ENCODE assay signal across 10 mouse cellular contexts in genomic region chr4:48542351-48542750, GRCm38 (mm10). TPM values are rescaled to one million over a fixed set of nuclear protein-coding genes. Genes with fewer than 3 reads are reported as not detected.
DNase-seq lines count a peak whose midpoint lies in the region; ATAC-seq and TF ChIP-seq lines count a peak whose summit lies in the region.
"Had no signal": no experiment of that assay in that cellular context is flagged by ENCODE, and none has a peak within 500 bp of the region (broad histone marks: within the 10 kb centered on the region; RNA-seq: fewer than 3 reads in every experiment).

No protein-coding gene starts in this region.

- peak; percentile 24 for DNase-seq in embryo, embryonic 10.5 days (ENCODE audit: low spot score)
- DNase-seq in embryo, embryonic 9.5 days (ENCODE audit: extremely low spot score) = no peak
- DNase-seq in midbrain, embryonic 10.5 days (ENCODE audit: low spot score) = no peak
- DNase-seq in spleen, postnatal 10 days (ENCODE audit: low spot score in 2 of 2) = no peak
- no peak for DNase-seq in frontal cortex, postnatal 25 days (ENCODE audit: low spot score in 2 of 2)
- DNase-seq: cerebellum, adult 11-12 months; lung, postnatal 4 days had no signal

- H3K79me3 ChIP-seq in C2C12 (ENCODE audit: low read depth) = peaks cover 61% of the 10 kb centered on the region

- TF ChIP-seq CTCF in C2C12 (IDR thresholded peaks at IDR 0.05; ENCODE audit: control insufficient read depth, insufficient read depth, insufficient read length) = no peak

- peaks cover 77% of the 10 kb centered on the region for H3K79me2 ChIP-seq in C2C12 (ENCODE audit: control insufficient read depth, insufficient read depth)

- H3K27ac ChIP-seq in forebrain, embryonic 15.5 days (replicated peaks) = no peak overlapping the region
- H3K27ac ChIP-seq in midbrain, embryonic 10.5 days (replicated peaks) = peak overlapping the region; percentile 99; the same call in 1 of the 2 replicates

- no peak for ATAC-seq in forebrain, embryonic 15.5 days (replicated peaks)
- no peak for ATAC-seq in cerebellum, adult (ENCODE audit: insufficient number of reproducible peaks, low FRiP score, low TSS enrichment)

- 38% methylated on average over 5 of the region's 5 CpGs for WGBS in forebrain, embryonic 15.5 days
- 52% methylated on average over 5 of the region's 5 CpGs for WGBS in midbrain, embryonic 10.5 days

- H3K9ac ChIP-seq in forebrain, embryonic 15.5 days (replicated peaks) = 0 out of 2 replicates have a peak overlapping the region, but pooled peaks have one; percentile 16

- H3K27me3 ChIP-seq in C2C12 (ENCODE audit: control insufficient read depth, insufficient read depth, insufficient read length) = no peaks in the 10 kb centered on the region
- no peaks in the 10 kb centered on the region for H3K27me3 ChIP-seq in forebrain, embryonic 15.5 days
- H3K27me3 ChIP-seq in midbrain, embryonic 10.5 days (ENCODE audit: low read depth, poor library complexity, severe bottlenecking) = no peaks in the 10 kb centered on the region

- H3K36me3 ChIP-seq in C2C12 (ENCODE audit: control insufficient read depth, insufficient read depth) = peaks cover 3% of the 10 kb centered on the region
- H3K36me3 ChIP-seq in forebrain, embryonic 15.5 days = no peaks in the 10 kb centered on the region
- peaks cover 6% of the 10 kb centered on the region; the same call in 1 of the 2 replicates for H3K36me3 ChIP-seq in midbrain, embryonic 10.5 days

- H3K4me2 ChIP-seq in forebrain, embryonic 15.5 days (replicated peaks) = peak overlapping the region; percentile 50

- peak overlapping the region; percentile 58 for H3K4me3 ChIP-seq in C2C12 (ENCODE audit: insufficient read depth, poor library complexity, severe bottlenecking)
- H3K4me3 ChIP-seq in forebrain, embryonic 15.5 days = no peak overlapping the region
- H3K4me3 ChIP-seq in midbrain, embryonic 10.5 days = peak overlapping the region; percentile 92

- H3K4me1 ChIP-seq in forebrain, embryonic 15.5 days = peaks cover 69% of the 10 kb centered on the region
- H3K4me1 ChIP-seq in midbrain, embryonic 10.5 days = peaks cover 69% of the 10 kb centered on the region

- no peaks in the 10 kb centered on the region for H3K9me3 ChIP-seq in forebrain, embryonic 15.5 days
- H3K9me3 ChIP-seq in midbrain, embryonic 10.5 days (replicated peaks) = no peaks in the 10 kb centered on the region

- no peak overlapping the region for H3ac ChIP-seq in C2C12 (ENCODE audit: control insufficient read depth, insufficient read length, low read depth)

TF ChIP-seq in C2C12, 6 proteins besides CTCF, POLR2A, EP300 and RAD21:
- TF ChIP-seq FOSL1 (IDR thresholded peaks at IDR 0.05; ENCODE audit: insufficient read depth, low read length, poor library complexity, severe bottlenecking) (peak; percentile 77), USF1 (IDR thresholded peaks at IDR 0.05; ENCODE audit: low read depth) (no peak)

RNA-seq across cellular contexts. Expression of gene Msantd3, which starts 2.6 kb away (rescaled TPM):
- 47.3 TPM for polyA plus RNA-seq in C2C12 (2012; fragmentation: generic; extraction: Trizol)
- polyA plus RNA-seq in forebrain, embryonic 15.5 days (2015; fragmentation: Nextera tagmentation; extraction: Ambion mirVana) = 43.9 and 45.2 TPM in 2 replicates
- 69.1 and 71.2 TPM in 2 replicates for polyA plus RNA-seq in midbrain, embryonic 10.5 days (2016; fragmentation: Nextera tagmentation; extraction: Ambion mirVana)

RNA-seq across cellular contexts. Expression of gene Tmeff1, which starts 42.6 kb away (rescaled TPM):
- polyA plus RNA-seq in C2C12 (2012; fragmentation: generic; extraction: Trizol) = 22.7 TPM
- polyA plus RNA-seq in forebrain, embryonic 15.5 days (2015; fragmentation: Nextera tagmentation; extraction: Ambion mirVana) = 228 and 241 TPM in 2 replicates
- 90.3 and 136 TPM in 2 replicates for polyA plus RNA-seq in midbrain, embryonic 10.5 days (2016; fragmentation: Nextera tagmentation; extraction: Ambion mirVana)
